25 mouse cellular contexts compared by ENCODE assay signal in genomic region chr19:53157176-53157575, GRCm38 (mm10). TPM values are rescaled to one million over a fixed set of nuclear protein-coding genes. Genes with fewer than 3 reads are reported as not detected.
A peak's percentile ranks its signal among the peaks of the same experiment; 100 is the strongest.
DNase-seq lines count a peak whose midpoint lies in the region; ATAC-seq lines count a peak whose summit lies in the region.
"Had no signal": no experiment of that assay in that cellular context is flagged by ENCODE, and none has a peak within 500 bp of the region (broad histone marks: within the 10 kb centered on the region; RNA-seq: fewer than 3 reads in every experiment).

No protein-coding gene starts in this region.

- peaks cover 49% of the 10 kb centered on the region for H3K4me1 ChIP-seq in heart, embryonic 16.5 days (ENCODE audit: control insufficient read depth, insufficient read depth, low read length)
- no peaks in the 10 kb centered on the region for H3K4me1 ChIP-seq in hindbrain, embryonic 14.5 days (replicated peaks; ENCODE audit: control insufficient read depth, insufficient read depth, low read length)
- H3K4me1 ChIP-seq: forebrain, embryonic 13.5 days; hindbrain, embryonic 15.5 days had no signal

- no peak overlapping the region for H3K9ac ChIP-seq in heart, embryonic 16.5 days (ENCODE audit: low read length)
- no peak overlapping the region for H3K9ac ChIP-seq in hindbrain, embryonic 14.5 days
- H3K9ac ChIP-seq: forebrain, embryonic 13.5 days; hindbrain, embryonic 15.5 days; intestine, embryonic 15.5 days had no signal

- no peaks in the 10 kb centered on the region for H3K9me3 ChIP-seq in heart, embryonic 16.5 days (replicated peaks; ENCODE audit: control insufficient read depth, low read length)
- no peaks in the 10 kb centered on the region for H3K9me3 ChIP-seq in hindbrain, embryonic 14.5 days (ENCODE audit: control insufficient read depth, low read length)
- H3K9me3 ChIP-seq: forebrain, embryonic 10.5 days; forebrain, embryonic 13.5 days; heart, embryonic 10.5 days; hindbrain, embryonic 15.5 days; intestine, embryonic 15.5 days had no signal

- WGBS in heart, embryonic 16.5 days, result 69% methylated on average over 5 of the region's 5 CpGs
- WGBS in hindbrain, embryonic 14.5 days, result 90% methylated on average over 5 of the region's 5 CpGs

- no peak overlapping the region for H3K4me3 ChIP-seq in heart, embryonic 16.5 days (ENCODE audit: low read length)
- no peak overlapping the region for H3K4me3 ChIP-seq in hindbrain, embryonic 14.5 days (replicated peaks; ENCODE audit: low read length)
- H3K4me3 ChIP-seq: forebrain, embryonic 10.5 days; forebrain, embryonic 13.5 days; heart, embryonic 10.5 days; hindbrain, embryonic 15.5 days; intestine, embryonic 15.5 days had no signal

- no peak for ATAC-seq in heart, embryonic 16.5 days (replicated peaks; ENCODE audit: extremely low read depth, insufficient read depth, low FRiP score)
- ATAC-seq in common myeloid progenitor, adult 5-6 weeks (replicated peaks; ENCODE audit: low read depth, poor library complexity, severe bottlenecking), result peak; percentile 66
- ATAC-seq in megakaryocyte progenitor cell, adult 5-6 weeks (replicated peaks; ENCODE audit: poor library complexity), result peak; percentile 74
- no peak for ATAC-seq in hindbrain, embryonic 14.5 days (ENCODE audit: low FRiP score)
- ATAC-seq: activated CD4-positive, CD25-positive, alpha-beta regulatory T cell, adult 4 months; forebrain, embryonic 13.5 days; forebrain, embryonic 16.5 days; intestine, embryonic 15.5 days had no signal

- H3K36me3 ChIP-seq in heart, embryonic 16.5 days (ENCODE audit: control insufficient read depth, insufficient read depth), result no peaks in the 10 kb centered on the region
- no peaks in the 10 kb centered on the region for H3K36me3 ChIP-seq in hindbrain, embryonic 14.5 days (replicated peaks; ENCODE audit: control insufficient read depth, insufficient read depth)
- H3K36me3 ChIP-seq: forebrain, embryonic 10.5 days; hindbrain, embryonic 15.5 days; intestine, embryonic 15.5 days had no signal

- peak overlapping the region; percentile 76; the same call in 1 of the 2 replicates for H3K27ac ChIP-seq in heart, embryonic 16.5 days (ENCODE audit: low read length)
- no peak overlapping the region for H3K27ac ChIP-seq in hindbrain, embryonic 14.5 days
- H3K27ac ChIP-seq: forebrain, embryonic 10.5 days; forebrain, embryonic 13.5 days; heart, embryonic 10.5 days; hindbrain, embryonic 15.5 days; intestine, embryonic 15.5 days had no signal

- no peak for DNase-seq in heart, adult 8-10 months (ENCODE audit: low spot score)
- DNase-seq in 416B (ENCODE audit: low read depth), result peak; percentile 65
- DNase-seq in hindbrain, embryonic 14.5 days (ENCODE audit: low spot score), result no peak
- DNase-seq in lung, postnatal 36 days, result no peak
- DNase-seq: adrenal gland, adult 8-10 months; adrenal gland, postnatal 25 days; cerebellum, adult 11-12 months; cerebellum, adult 8-10 months; cerebellum, postnatal 10 days; cerebellum, postnatal 36 days; gastrocnemius, postnatal 10 days; gastrocnemius, postnatal 36 days; heart, adult 18-20 months; heart, postnatal 14 days; kidney, adult 18-20 months had no signal

- H3K27me3 ChIP-seq in heart, embryonic 16.5 days (ENCODE audit: control insufficient read depth, insufficient read depth, low read length), result no peaks in the 10 kb centered on the region
- no peaks in the 10 kb centered on the region for H3K27me3 ChIP-seq in hindbrain, embryonic 14.5 days (ENCODE audit: control insufficient read depth, insufficient read depth, low read length)
- H3K27me3 ChIP-seq: forebrain, embryonic 13.5 days; hindbrain, embryonic 15.5 days; intestine, embryonic 15.5 days had no signal

- no peak overlapping the region for H3K4me2 ChIP-seq in heart, embryonic 16.5 days (ENCODE audit: low read depth, low read length)
- no peak overlapping the region for H3K4me2 ChIP-seq in hindbrain, embryonic 14.5 days (replicated peaks)
- H3K4me2 ChIP-seq: forebrain, embryonic 13.5 days; hindbrain, embryonic 15.5 days; intestine, embryonic 15.5 days had no signal

RNA-seq across cellular contexts. Expression of gene Add3, which starts 16.9 kb away (rescaled TPM):
- polyA plus RNA-seq in heart, embryonic 16.5 days (2015; fragmentation: Nextera tagmentation; extraction: Ambion mirVana), result 107 and 109 TPM in 2 replicates
- total RNA-seq in heart, adult 8-10 months (2022), result 10 to 100 TPM; 35.7 to 51.4 (median 39.9) TPM
- 61.2 and 65.6 TPM in 2 replicates for total RNA-seq in common myeloid progenitor, adult 5-6 weeks (2017)
- total RNA-seq in megakaryocyte progenitor cell, adult 5-6 weeks (2015), result 36.6 and 37.5 TPM in 2 replicates
- 43.8 and 46.8 TPM in 2 replicates for total RNA-seq in megakaryocyte progenitor cell, adult 5-6 weeks (2017)
- polyA plus RNA-seq in hindbrain, embryonic 14.5 days (2014; fragmentation: Nextera tagmentation; extraction: Ambion mirVana), result 43.4 and 48.9 TPM in 2 replicates

Comparison
In these comparisons a context has a peak if more than half of its experiments do, and no peak if none do; other contexts are left out.
1. ATAC-seq: peak in common myeloid progenitor, adult 5-6 weeks (single experiment) and megakaryocyte progenitor cell, adult 5-6 weeks (single experiment); none in heart, embryonic 16.5 days (single experiment) and hindbrain, embryonic 14.5 days (single experiment).